Mouse (Mus musculus): ENCODE results near the gene Mymk. TPM values are rescaled to one million over a fixed set of nuclear protein-coding genes. Genes with fewer than 3 reads are reported as not detected.

The Mymk gene
- polyA plus RNA-seq, 1 experiment from 2014 or later: 9.8 TPM

GRCm38 (mm10) chr2:27036003-27036402 is 36.0 kb downstream of the Mymk start:
- H3K27me3 ChIP-seq (ENCODE audit: control insufficient read depth, insufficient read depth, low read length): no peaks in the 10 kb centered on the region
- no peak for ATAC-seq (ENCODE audit: insufficient read depth, low FRiP score)

DNA sequence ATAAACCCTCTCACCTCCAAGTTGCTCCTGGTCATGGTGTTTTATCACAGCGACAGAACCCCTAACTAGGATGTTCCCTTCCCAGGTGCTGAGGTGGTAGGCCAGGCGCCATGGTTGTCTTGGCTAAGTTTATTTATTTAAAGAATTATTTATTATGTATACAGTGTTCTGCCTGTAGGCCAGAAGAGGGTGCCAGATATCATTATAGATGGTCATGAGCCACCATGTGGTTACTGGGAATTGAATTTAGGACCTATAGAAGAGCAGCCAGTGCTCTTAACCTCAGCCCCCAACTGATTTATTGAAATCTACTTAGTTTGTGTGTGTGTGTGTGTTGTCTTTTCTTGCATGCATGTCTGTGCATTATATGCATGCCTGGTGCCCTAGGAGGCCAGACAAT is 39.6 kb downstream of the Mymk start:
- ATAC-seq (ENCODE audit: insufficient read depth, low FRiP score): no peak
- Histone ChIP-seq H3K9ac (ENCODE audit: low read length) (no peak overlapping the region), H3K4me2 (ENCODE audit: low read depth, low read length) (no peak overlapping the region), H3K4me3 (replicated peaks; ENCODE audit: low read length) (no peak overlapping the region), H3K36me3 (ENCODE audit: control insufficient read depth, insufficient read depth, low read length) (no peaks in the 10 kb centered on the region), H3K9me3 (replicated peaks; ENCODE audit: control insufficient read depth, low read length) (no peaks in the 10 kb centered on the region), H3K4me1 (ENCODE audit: control insufficient read depth, insufficient read depth, low read length) (peaks cover 5% of the 10 kb centered on the region; the same call in 1 of the 2 replicates), H3K27ac (ENCODE audit: low read length) (no peak overlapping the region), H3K27me3 (ENCODE audit: control insufficient read depth, insufficient read depth, low read length) (0 out of 2 replicates have a peak, but pooled peaks cover 1% of the 10 kb centered on the region)
- 48% methylated on average over 2 of the region's 2 CpGs for WGBS

More at GRCm38 (mm10) chr2:27036003-27036402, 36.0 kb downstream of the Mymk start:
- no peak overlapping the region for H3K4me2 ChIP-seq (ENCODE audit: low read depth, low read length)
- WGBS: 40% methylated on average over 3 of the region's 3 CpGs
- H3K9me3 ChIP-seq (replicated peaks; ENCODE audit: control insufficient read depth, low read length): no peaks in the 10 kb centered on the region
- no peaks in the 10 kb centered on the region for H3K4me1 ChIP-seq (ENCODE audit: control insufficient read depth, insufficient read depth, low read length)
- H3K36me3 ChIP-seq (ENCODE audit: control insufficient read depth, insufficient read depth, low read length): no peaks in the 10 kb centered on the region
- no peak overlapping the region for H3K9ac ChIP-seq (ENCODE audit: low read length)
- H3K4me3 ChIP-seq (replicated peaks; ENCODE audit: low read length): no peak overlapping the region
- no peak overlapping the region for H3K27ac ChIP-seq (ENCODE audit: low read length)

- H3K27me3 ChIP-seq (ENCODE audit: control insufficient read depth, insufficient read depth, low read length): 0 out of 2 replicates have a peak, but pooled peaks cover 3% of the 10 kb centered on the region
- no peak overlapping the region for H3K9ac ChIP-seq (ENCODE audit: low read length)
- no peak overlapping the region for H3K27ac ChIP-seq (ENCODE audit: low read length)
- ATAC-seq (ENCODE audit: insufficient read depth, low FRiP score): no peak
- H3K4me1 ChIP-seq (ENCODE audit: control insufficient read depth, insufficient read depth, low read length): peaks cover 5% of the 10 kb centered on the region; the same call in 1 of the 2 replicates
- H3K4me2 ChIP-seq (ENCODE audit: low read depth, low read length): peak overlapping the region; percentile 51
- H3K36me3 ChIP-seq (ENCODE audit: control insufficient read depth, insufficient read depth, low read length): no peaks in the 10 kb centered on the region
- peak overlapping the region; percentile 22; the same call in 1 of the 2 replicates for H3K4me3 ChIP-seq (replicated peaks; ENCODE audit: low read length)
- H3K9me3 ChIP-seq (replicated peaks; ENCODE audit: control insufficient read depth, low read length): no peaks in the 10 kb centered on the region
- 55% methylated on average over 4 of the region's 4 CpGs for WGBS
These were observed 43.5 kb downstream of the Mymk start for GRCm38 (mm10) chr2:27028437-27029015.

DNA sequence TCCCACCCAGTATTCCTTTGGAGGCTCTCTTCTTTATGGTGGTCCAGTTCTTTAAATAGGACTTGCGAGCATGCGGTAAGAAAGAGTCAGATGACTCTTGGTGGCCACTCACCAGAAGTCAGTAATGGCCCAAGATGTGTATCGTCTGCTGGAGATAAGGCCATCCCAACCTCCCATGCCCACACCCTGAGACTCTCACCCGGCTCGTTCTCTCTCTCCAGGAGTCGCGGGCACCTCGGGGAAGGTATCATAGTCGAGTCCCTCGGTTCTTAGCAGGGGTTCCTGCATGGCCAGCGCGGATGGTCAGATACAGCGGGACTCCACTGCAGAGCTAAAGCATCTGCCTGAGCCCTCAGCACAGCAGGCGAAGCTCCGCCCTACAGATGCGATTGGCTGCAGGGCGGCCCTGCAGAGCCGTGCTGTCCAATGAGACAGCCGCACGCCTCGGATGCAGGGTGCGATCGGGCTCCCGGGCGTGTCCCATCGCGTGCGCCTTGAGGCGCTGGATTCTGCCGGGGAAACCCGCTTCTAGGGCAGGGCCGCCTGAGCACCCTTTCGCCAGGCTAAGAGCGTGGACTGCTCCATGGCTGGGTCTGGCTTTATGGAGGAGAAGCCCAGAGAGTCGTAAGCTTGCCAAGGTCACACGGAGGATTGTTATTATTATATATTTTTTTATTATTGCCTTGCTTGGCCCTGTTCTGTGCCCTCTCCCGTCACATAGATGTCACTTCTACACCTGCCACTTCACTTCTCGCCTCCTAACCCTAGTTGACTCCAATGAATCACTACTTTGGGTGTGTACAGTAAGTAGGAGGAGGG is 44.2 kb downstream of the Mymk start, which contains the start of gene Slc2a6:
Gene Slc2a6 (minus strand): TSS at position 381 of the 819 bp plus-strand sequence.
- Histone ChIP-seq H3K4me1 (ENCODE audit: control insufficient read depth, insufficient read depth, low read length) (peaks cover 5% of the 10 kb centered on the region; the same call in 1 of the 2 replicates), H3K27ac (ENCODE audit: low read length) (no peak within 1 kb of the TSS), H3K4me2 (ENCODE audit: low read depth, low read length) (peak within 1 kb of the TSS; percentile 51), H3K9ac (ENCODE audit: low read length) (0 out of 2 replicates have a peak within 1 kb of the TSS, but pooled peaks have one; percentile 49), H3K4me3 (replicated peaks; ENCODE audit: low read length) (peak within 1 kb of the TSS; percentile 22; the same call in 1 of the 2 replicates), H3K9me3 (replicated peaks; ENCODE audit: control insufficient read depth, low read length) (no peaks in the 10 kb centered on the region), H3K27me3 (ENCODE audit: control insufficient read depth, insufficient read depth, low read length) (0 out of 2 replicates have a peak, but pooled peaks cover 3% of the 10 kb centered on the region), H3K36me3 (ENCODE audit: control insufficient read depth, insufficient read depth, low read length) (no peaks in the 10 kb centered on the region)
- peak; percentile 98 for ATAC-seq (ENCODE audit: insufficient read depth, low FRiP score)
- 3% methylated on average over 38 of the region's 38 CpGs for WGBS

DNA sequence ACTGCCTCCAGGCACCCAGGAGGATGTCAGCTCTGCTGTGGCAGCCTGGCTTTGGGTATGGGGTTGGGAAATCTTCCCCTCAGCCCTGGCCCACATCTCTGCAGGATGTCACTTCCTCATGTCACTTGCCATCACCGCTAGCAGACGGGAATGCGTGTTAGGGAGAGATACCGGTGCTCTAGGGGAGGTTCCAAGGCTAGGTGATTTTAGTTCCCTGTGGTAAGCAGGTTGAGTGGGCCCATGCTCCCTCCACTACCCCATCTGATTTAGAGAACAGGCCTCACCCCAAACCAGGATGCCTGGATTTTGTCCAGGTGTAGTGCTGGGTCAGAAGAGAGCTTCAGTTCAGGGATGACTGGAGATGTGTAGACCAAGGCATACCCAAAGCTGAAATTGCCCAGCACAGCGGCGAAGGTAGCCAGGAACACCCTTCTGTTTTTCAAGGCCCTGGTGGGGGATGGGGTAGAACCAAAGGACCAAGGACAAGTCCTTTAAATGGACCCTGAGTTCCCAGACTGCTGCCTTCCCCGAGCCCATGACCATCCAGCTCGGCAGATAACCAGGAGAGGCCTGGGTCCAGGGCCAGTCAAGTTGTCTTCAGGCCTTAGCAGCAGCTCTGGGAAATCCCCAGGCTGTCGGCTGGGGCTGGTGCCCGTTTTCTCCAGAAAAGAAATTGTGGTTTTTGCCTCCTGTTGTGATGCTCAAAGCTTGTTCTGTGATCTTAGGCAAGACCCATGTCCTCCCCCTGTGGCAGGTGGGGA is 44.9 kb downstream of the Mymk start:
- ATAC-seq (ENCODE audit: insufficient read depth, low FRiP score): no peak
- Histone ChIP-seq H3K4me1 (ENCODE audit: control insufficient read depth, insufficient read depth, low read length) (peaks cover 5% of the 10 kb centered on the region; the same call in 1 of the 2 replicates), H3K4me2 (ENCODE audit: low read depth, low read length) (peak overlapping the region; percentile 51; the same call in 1 of the 2 replicates), H3K27me3 (ENCODE audit: control insufficient read depth, insufficient read depth, low read length) (0 out of 2 replicates have a peak, but pooled peaks cover 3% of the 10 kb centered on the region), H3K36me3 (ENCODE audit: control insufficient read depth, insufficient read depth, low read length) (no peaks in the 10 kb centered on the region), H3K4me3 (replicated peaks; ENCODE audit: low read length) (no peak overlapping the region), H3K27ac (ENCODE audit: low read length) (no peak overlapping the region), H3K9me3 (replicated peaks; ENCODE audit: control insufficient read depth, low read length) (no peaks in the 10 kb centered on the region), H3K9ac (ENCODE audit: low read length) (no peak overlapping the region)
- 71% methylated on average over 10 of the region's 10 CpGs for WGBS

- Histone ChIP-seq H3K4me3 (replicated peaks; ENCODE audit: low read length) (no peak overlapping the region), H3K27me3 (ENCODE audit: control insufficient read depth, insufficient read depth, low read length) (0 out of 2 replicates have a peak, but pooled peaks cover 3% of the 10 kb centered on the region), H3K4me1 (ENCODE audit: control insufficient read depth, insufficient read depth, low read length) (peaks cover 5% of the 10 kb centered on the region; the same call in 1 of the 2 replicates), H3K36me3 (ENCODE audit: control insufficient read depth, insufficient read depth, low read length) (no peaks in the 10 kb centered on the region), H3K9me3 (replicated peaks; ENCODE audit: control insufficient read depth, low read length) (no peaks in the 10 kb centered on the region), H3K9ac (ENCODE audit: low read length) (no peak overlapping the region), H3K27ac (ENCODE audit: low read length) (no peak overlapping the region), H3K4me2 (ENCODE audit: low read depth, low read length) (no peak overlapping the region)
- ATAC-seq (ENCODE audit: insufficient read depth, low FRiP score): no peak
- WGBS: 91% methylated on average over 3 of the region's 3 CpGs
These were observed 45.6 kb downstream of the Mymk start for GRCm38 (mm10) chr2:27026332-27026731.

- H3K9me3 ChIP-seq (replicated peaks; ENCODE audit: control insufficient read depth, low read length): no peaks in the 10 kb centered on the region
- no peak for ATAC-seq (ENCODE audit: insufficient read depth, low FRiP score)
These were observed 46.4 kb downstream of the Mymk start for GRCm38 (mm10) chr2:27025545-27025944.

GRCm38 (mm10) chr2:27024136-27024535 is 47.8 kb downstream of the Mymk start:
- Histone ChIP-seq H3K4me2 (ENCODE audit: low read depth, low read length) (no peak overlapping the region), H3K4me1 (ENCODE audit: control insufficient read depth, insufficient read depth, low read length) (peaks cover 5% of the 10 kb centered on the region; the same call in 1 of the 2 replicates), H3K27ac (ENCODE audit: low read length) (no peak overlapping the region), H3K9ac (ENCODE audit: low read length) (no peak overlapping the region), H3K9me3 (replicated peaks; ENCODE audit: control insufficient read depth, low read length) (no peaks in the 10 kb centered on the region), H3K36me3 (ENCODE audit: control insufficient read depth, insufficient read depth, low read length) (no peaks in the 10 kb centered on the region), H3K27me3 (ENCODE audit: control insufficient read depth, insufficient read depth, low read length) (0 out of 2 replicates have a peak, but pooled peaks cover 3% of the 10 kb centered on the region), H3K4me3 (replicated peaks; ENCODE audit: low read length) (no peak overlapping the region)
- WGBS: 78% methylated on average over 14 of the region's 14 CpGs
- no peak for ATAC-seq (ENCODE audit: insufficient read depth, low FRiP score)

More at GRCm38 (mm10) chr2:27025545-27025944, 46.4 kb downstream of the Mymk start:
- Histone ChIP-seq H3K9ac (ENCODE audit: low read length) (no peak overlapping the region), H3K27ac (ENCODE audit: low read length) (no peak overlapping the region), H3K4me2 (ENCODE audit: low read depth, low read length) (no peak overlapping the region), H3K27me3 (ENCODE audit: control insufficient read depth, insufficient read depth, low read length) (0 out of 2 replicates have a peak, but pooled peaks cover 3% of the 10 kb centered on the region), H3K4me1 (ENCODE audit: control insufficient read depth, insufficient read depth, low read length) (peaks cover 5% of the 10 kb centered on the region; the same call in 1 of the 2 replicates), H3K36me3 (ENCODE audit: control insufficient read depth, insufficient read depth, low read length) (no peaks in the 10 kb centered on the region), H3K4me3 (replicated peaks; ENCODE audit: low read length) (no peak overlapping the region)
- WGBS: 80% methylated on average over 3 of the region's 3 CpGs

Measured in stomach, embryonic 16.5 days (tissue).